Mouse (Mus musculus) ES-Bruce4 (cell line): ENCODE results near the gene Itga8.

ENCODE experiments used
- CTCF ChIP-seq: IDR thresholded peaks from one replicate; pipeline ENCODE4 v1.8.1; 2011; ENCODE audit warnings: low read depth, low read length
- EP300 ChIP-seq: IDR thresholded peaks from 2 replicates; pipeline ENCODE4 v1.6.1; 2011; ENCODE audit warnings: low read depth, low read length; ENCODE audit not compliant: insufficient read depth

DNA sequence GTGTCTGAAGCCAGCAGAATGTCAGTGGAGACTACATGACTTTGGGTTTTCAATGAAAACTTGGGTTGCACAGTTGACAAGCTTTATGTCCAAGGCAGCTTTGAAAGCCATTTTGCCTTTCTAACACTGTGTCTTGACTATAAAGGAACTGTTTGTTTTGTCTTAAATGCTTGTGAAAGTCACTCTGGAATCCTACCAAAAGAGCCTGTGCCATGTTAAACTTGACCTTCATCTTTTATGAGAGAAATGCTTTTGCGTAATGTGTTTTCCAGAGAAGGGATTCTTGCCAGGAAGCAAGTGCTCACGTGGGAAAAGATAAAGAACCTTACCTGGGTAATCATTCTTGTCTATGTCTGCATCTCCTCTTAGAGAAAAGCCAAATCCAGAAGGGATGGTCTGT is 72.0 kb downstream of the Itga8 start:
- TF ChIP-seq CTCF (no peak), EP300 (no peak)
